Mouse (Mus musculus): ENCODE measurements at regions not wholly inside any gene's neighbourhood (a gene's known extent, or its start where the extent isn't known, plus 50 kb on each side); places are given as distances from the start of the nearest gene placed in this dataset.

DNA sequence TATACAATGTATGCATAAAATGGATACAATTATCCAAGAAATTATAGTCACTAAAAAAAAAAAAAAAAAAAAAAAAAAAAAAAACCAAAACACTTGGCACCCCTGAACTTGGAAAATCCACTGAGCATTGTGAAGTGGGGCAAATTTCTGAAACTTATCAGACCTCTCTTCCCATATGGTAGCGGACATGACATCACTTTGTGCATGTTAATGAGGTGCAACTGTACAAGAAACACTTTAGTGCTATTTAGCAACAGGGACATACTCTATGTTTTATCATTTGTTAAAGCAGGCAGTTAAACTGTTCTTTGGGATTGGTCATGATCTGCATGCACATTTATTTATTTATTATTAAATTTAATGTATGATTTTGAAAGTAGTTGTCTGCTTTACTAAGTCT, 489.7 kb downstream of the 1700129C05Rik start:
- no peak for ATAC-seq (ENCODE audit: insufficient read depth, low read depth)
- Histone ChIP-seq H3K36me3 (replicated peaks; ENCODE audit: control insufficient read depth, insufficient read depth, low read length) (no peaks in the 10 kb centered on the region), H3K27me3 (ENCODE audit: control insufficient read depth, insufficient read depth, low read length) (no peaks in the 10 kb centered on the region), H3K27ac (ENCODE audit: low read depth) (no peak overlapping the region), H3K4me2 (ENCODE audit: low read depth, low read length) (no peak overlapping the region), H3K4me1 (ENCODE audit: control insufficient read depth, insufficient read depth) (no peaks in the 10 kb centered on the region), H3K9me3 (replicated peaks; ENCODE audit: control insufficient read depth, low read length) (no peaks in the 10 kb centered on the region), H3K9ac (replicated peaks; ENCODE audit: low read depth, low read length) (no peak overlapping the region), H3K4me3 (ENCODE audit: low read depth, low read length) (no peak overlapping the region)
- WGBS, result 89% methylated on average over 1 of the region's 1 CpGs
- no peak for DNase-seq (ENCODE audit: low spot score)
- TF ChIP-seq CTCF (IDR thresholded peaks at IDR 0.05; ENCODE audit: low read depth), result no peak
- TF ChIP-seq EP300 (IDR thresholded peaks at IDR 0.05; ENCODE audit: low read depth), result no peak

DNA sequence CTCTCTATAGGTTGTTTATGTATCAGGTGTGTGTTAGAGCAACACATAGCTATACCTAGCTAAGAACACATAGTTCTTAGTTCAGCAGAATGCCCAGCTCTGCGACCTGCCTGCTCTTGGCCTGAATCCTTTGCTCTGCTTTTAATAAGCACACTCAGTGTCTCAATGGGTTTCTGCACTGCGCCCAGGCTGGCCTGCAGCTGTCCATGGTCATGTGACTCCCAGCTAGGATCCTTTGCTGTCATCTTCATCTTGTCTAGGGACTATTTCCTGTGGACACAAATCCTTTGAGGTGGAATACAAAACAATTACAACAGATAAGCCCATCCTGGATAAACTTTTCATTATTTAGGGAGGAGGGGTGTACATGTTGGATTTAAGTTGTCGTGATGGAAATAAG, 490.7 kb downstream of the 1700129C05Rik start:
- no peak for TF ChIP-seq EP300 (IDR thresholded peaks at IDR 0.05; ENCODE audit: low read depth)
- TF ChIP-seq CTCF (IDR thresholded peaks at IDR 0.05; ENCODE audit: low read depth), result no peak
- no peak overlapping the region for H3K27ac ChIP-seq (ENCODE audit: low read depth)
- H3K27me3 ChIP-seq (ENCODE audit: control insufficient read depth, insufficient read depth, low read length), result no peaks in the 10 kb centered on the region
- no peak overlapping the region for H3K9ac ChIP-seq (replicated peaks; ENCODE audit: low read depth, low read length)
- ATAC-seq (ENCODE audit: insufficient read depth, low read depth) (no peak), DNase-seq (ENCODE audit: low spot score) (no peak)
- no peak overlapping the region for H3K4me2 ChIP-seq (ENCODE audit: low read depth, low read length)
- 85% methylated on average over 3 of the region's 3 CpGs for WGBS
- H3K4me1 ChIP-seq (ENCODE audit: control insufficient read depth, insufficient read depth), result no peaks in the 10 kb centered on the region
- no peaks in the 10 kb centered on the region for H3K36me3 ChIP-seq (replicated peaks; ENCODE audit: control insufficient read depth, insufficient read depth, low read length)
- H3K9me3 ChIP-seq (replicated peaks; ENCODE audit: control insufficient read depth, low read length), result no peaks in the 10 kb centered on the region
- no peak overlapping the region for H3K4me3 ChIP-seq (ENCODE audit: low read depth, low read length)

DNA sequence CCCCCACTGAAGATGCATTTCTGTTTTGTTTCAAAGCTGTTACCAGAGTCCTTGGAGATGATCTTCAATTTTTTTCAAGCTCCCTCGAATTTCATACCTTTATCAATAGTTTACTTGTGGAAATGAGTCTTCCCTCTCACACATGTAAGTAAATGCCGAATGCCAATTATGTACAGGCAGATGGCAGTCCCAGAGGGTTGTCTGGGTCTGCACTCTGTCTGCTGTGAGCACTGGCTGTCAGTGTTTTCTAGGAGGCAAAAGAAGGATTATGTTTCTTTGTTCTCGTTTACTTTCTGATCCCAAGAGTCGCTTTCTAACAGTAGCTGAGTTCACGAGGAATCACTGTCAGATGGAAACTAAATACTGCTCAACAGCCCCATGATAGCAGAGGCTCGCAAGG, 491.5 kb downstream of the 1700129C05Rik start:
- WGBS, result 43% methylated on average over 6 of the region's 6 CpGs
- Histone ChIP-seq H3K36me3 (replicated peaks; ENCODE audit: control insufficient read depth, insufficient read depth, low read length) (no peaks in the 10 kb centered on the region), H3K4me1 (ENCODE audit: control insufficient read depth, insufficient read depth) (no peaks in the 10 kb centered on the region), H3K4me3 (ENCODE audit: low read depth, low read length) (no peak overlapping the region), H3K9ac (replicated peaks; ENCODE audit: low read depth, low read length) (no peak overlapping the region), H3K4me2 (ENCODE audit: low read depth, low read length) (no peak overlapping the region), H3K9me3 (replicated peaks; ENCODE audit: control insufficient read depth, low read length) (no peaks in the 10 kb centered on the region), H3K27ac (ENCODE audit: low read depth) (no peak overlapping the region), H3K27me3 (ENCODE audit: control insufficient read depth, insufficient read depth, low read length) (no peaks in the 10 kb centered on the region)
- no peak for ATAC-seq (ENCODE audit: insufficient read depth, low read depth)
- no peak for DNase-seq (ENCODE audit: low spot score)
- no peak for TF ChIP-seq EP300 (IDR thresholded peaks at IDR 0.05; ENCODE audit: low read depth)

DNA sequence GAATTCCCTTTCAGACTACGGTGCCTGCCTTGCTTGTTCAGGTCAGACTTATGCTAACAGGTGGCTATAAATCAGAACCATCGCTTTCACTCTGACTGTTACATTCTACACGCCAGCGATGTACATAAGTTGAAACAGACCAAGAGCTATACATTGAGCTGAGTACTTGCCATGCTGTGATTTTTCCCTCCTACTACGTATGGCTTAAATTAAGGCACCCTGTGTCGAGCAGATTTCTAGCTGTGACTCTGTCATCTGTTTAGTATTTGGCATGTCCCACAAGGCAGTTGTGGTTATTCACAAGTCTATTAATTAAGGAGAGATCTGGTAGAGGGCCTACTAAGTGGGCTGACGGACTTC, 504.4 kb downstream of the 1700129C05Rik start:
- WGBS, result 86% methylated on average over 7 of the region's 7 CpGs
- H3K9me3 ChIP-seq (replicated peaks; ENCODE audit: control insufficient read depth, low read length), result no peaks in the 10 kb centered on the region
- DNase-seq (ENCODE audit: low spot score) (no peak), ATAC-seq (ENCODE audit: insufficient read depth, low read depth) (no peak)
- TF ChIP-seq EP300 (IDR thresholded peaks at IDR 0.05; ENCODE audit: low read depth) (no peak), CTCF (IDR thresholded peaks at IDR 0.05; ENCODE audit: low read depth) (no peak)
- no peak overlapping the region for H3K4me2 ChIP-seq (ENCODE audit: low read depth, low read length)
- no peaks in the 10 kb centered on the region for H3K27me3 ChIP-seq (ENCODE audit: control insufficient read depth, insufficient read depth, low read length)
- H3K4me3 ChIP-seq (ENCODE audit: low read depth, low read length), result no peak overlapping the region
- no peaks in the 10 kb centered on the region for H3K4me1 ChIP-seq (ENCODE audit: control insufficient read depth, insufficient read depth)
- no peaks in the 10 kb centered on the region for H3K36me3 ChIP-seq (replicated peaks; ENCODE audit: control insufficient read depth, insufficient read depth, low read length)
- H3K27ac ChIP-seq (ENCODE audit: low read depth), result no peak overlapping the region
- H3K9ac ChIP-seq (replicated peaks; ENCODE audit: low read depth, low read length), result no peak overlapping the region

DNA sequence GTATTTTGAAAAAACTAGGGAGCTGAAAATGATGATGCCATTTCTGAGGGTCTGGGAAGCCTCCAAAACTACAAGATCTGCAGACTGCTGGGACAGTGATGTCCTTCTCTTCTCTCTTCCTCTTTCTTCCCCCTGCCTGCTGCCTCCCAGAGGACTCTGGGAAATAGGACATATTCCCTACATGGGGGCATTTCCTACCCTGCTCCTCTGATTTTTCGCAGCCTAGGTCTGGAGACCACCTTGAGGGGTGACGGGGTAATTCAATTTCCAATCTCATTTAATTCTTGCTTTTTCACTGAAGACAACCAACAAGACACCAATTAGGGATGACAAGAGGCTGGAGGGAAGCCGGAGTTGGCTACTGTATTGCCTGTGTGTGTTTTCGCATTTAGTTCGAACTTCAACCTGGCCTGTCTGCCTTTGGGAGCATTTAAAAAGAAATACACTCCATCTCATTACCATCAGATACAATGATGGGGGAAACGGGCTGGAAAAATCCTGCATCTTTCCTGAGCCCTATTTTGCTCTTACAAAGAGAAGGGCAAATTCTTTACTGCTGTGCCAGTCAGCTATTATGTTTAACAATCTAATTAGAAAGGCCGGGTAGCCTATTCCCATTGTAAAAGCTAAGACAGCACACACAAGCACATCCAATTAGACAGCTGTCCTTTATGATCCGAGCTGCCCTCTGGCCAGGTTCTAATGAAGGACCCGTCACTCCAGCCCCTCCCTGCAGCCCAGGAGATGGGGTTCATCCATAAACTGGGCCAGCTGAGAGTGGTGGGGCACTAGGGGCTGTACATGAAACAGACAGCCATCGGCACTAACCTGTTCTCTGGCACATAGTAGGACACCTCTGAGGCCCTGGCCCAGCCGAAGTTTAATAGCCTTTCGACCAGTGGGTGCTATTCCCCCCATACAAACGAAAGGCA, 505.0 kb downstream of the 1700129C05Rik start:
- Histone ChIP-seq H3K36me3 (replicated peaks; ENCODE audit: control insufficient read depth, insufficient read depth, low read length) (no peaks in the 10 kb centered on the region), H3K9me3 (replicated peaks; ENCODE audit: control insufficient read depth, low read length) (no peaks in the 10 kb centered on the region), H3K27me3 (ENCODE audit: control insufficient read depth, insufficient read depth, low read length) (no peaks in the 10 kb centered on the region), H3K4me1 (ENCODE audit: control insufficient read depth, insufficient read depth) (no peaks in the 10 kb centered on the region), H3K4me2 (ENCODE audit: low read depth, low read length) (no peak overlapping the region), H3K4me3 (ENCODE audit: low read depth, low read length) (no peak overlapping the region), H3K9ac (replicated peaks; ENCODE audit: low read depth, low read length) (no peak overlapping the region), H3K27ac (ENCODE audit: low read depth) (no peak overlapping the region)
- 85% methylated on average over 13 of the region's 13 CpGs for WGBS
- ATAC-seq (ENCODE audit: insufficient read depth, low read depth), result no peak
- TF ChIP-seq CTCF (IDR thresholded peaks at IDR 0.05; ENCODE audit: low read depth) (no peak), EP300 (IDR thresholded peaks at IDR 0.05; ENCODE audit: low read depth) (no peak)
- no peak for DNase-seq (ENCODE audit: low spot score)

DNA sequence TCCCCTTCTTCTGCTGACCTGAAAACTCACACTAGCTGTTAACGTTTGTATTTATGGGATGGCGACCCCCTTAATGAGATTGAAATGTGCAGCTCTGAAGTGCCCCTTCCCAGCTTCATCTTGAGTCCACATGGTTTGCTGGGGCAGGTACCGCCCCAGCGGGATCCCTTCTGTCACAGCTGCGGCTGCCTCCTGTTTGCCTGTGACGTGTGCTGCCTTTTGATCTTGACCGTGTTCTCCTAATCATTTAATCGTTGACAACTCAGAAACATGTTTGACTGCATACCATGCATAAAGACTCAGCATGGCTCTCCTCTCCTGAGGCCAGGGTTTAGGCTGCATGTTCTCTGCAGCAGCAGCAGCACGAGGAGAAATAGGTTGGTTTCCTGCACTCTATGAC, 511.5 kb downstream of the 1700129C05Rik start:
- Histone ChIP-seq H3K9me3 (replicated peaks; ENCODE audit: control insufficient read depth, low read length) (no peaks in the 10 kb centered on the region), H3K4me1 (ENCODE audit: control insufficient read depth, insufficient read depth) (peaks cover 11% of the 10 kb centered on the region), H3K36me3 (replicated peaks; ENCODE audit: control insufficient read depth, insufficient read depth, low read length) (no peaks in the 10 kb centered on the region), H3K27me3 (ENCODE audit: control insufficient read depth, insufficient read depth, low read length) (no peaks in the 10 kb centered on the region), H3K4me2 (ENCODE audit: low read depth, low read length) (no peak overlapping the region), H3K4me3 (ENCODE audit: low read depth, low read length) (no peak overlapping the region), H3K27ac (ENCODE audit: low read depth) (no peak overlapping the region), H3K9ac (replicated peaks; ENCODE audit: low read depth, low read length) (no peak overlapping the region)
- ATAC-seq (ENCODE audit: insufficient read depth, low read depth), result no peak
- WGBS, result 38% methylated on average over 9 of the region's 9 CpGs
- TF ChIP-seq EP300 (IDR thresholded peaks at IDR 0.05; ENCODE audit: low read depth), result no peak
- TF ChIP-seq CTCF (IDR thresholded peaks at IDR 0.05; ENCODE audit: low read depth), result no peak
- no peak for DNase-seq (ENCODE audit: low spot score)

Measured in heart, postnatal 0 days (tissue).